Mouse (Mus musculus) brown adipose tissue, adult 24 weeks (tissue): ENCODE results near the gene Tmem145. TPM values are rescaled to one million over a fixed set of nuclear protein-coding genes. Genes with fewer than 3 reads are reported as not detected.

Experiments used
- H3K27ac ChIP-seq: fragments of 200-500 bp; replicated peaks from 2 replicates; pipeline ENCODE4 v1.5.1; 2012; ENCODE audit warnings: low read depth, mild to moderate bottlenecking, low read length
- H3K4me1 ChIP-seq: fragments of 200-500 bp; 2 replicates; pipeline ENCODE4 v1.6.1; 2012; ENCODE audit warnings: low read length, mixed read lengths; ENCODE audit not compliant: control insufficient read depth, insufficient read depth, insufficient read length
- H3K4me3 ChIP-seq: fragments of 200-500 bp; 2 replicates; pipeline ENCODE4 v1.5.1; 2012; ENCODE audit warnings: low read depth, mild to moderate bottlenecking, low read length, moderate library complexity; ENCODE audit not compliant: insufficient read depth
- polyA plus RNA-seq: library from polyadenylated mRNA; stranded (reverse); fragments of >200 nt; gene quantifications from 2 replicates; pipeline ENCODE4 v1.2.4, GENCODE M21; 2012; ENCODE audit not compliant: missing spikeins, insufficient read depth, insufficient read length

Tmem145 gene
- polyA plus RNA-seq, 1 experiment = not detected

- Histone ChIP-seq H3K4me3 (peak overlapping the region; percentile 68), H3K4me1 (peaks cover 20% of the 10 kb centered on the region), H3K27ac (0 out of 2 replicates have a peak overlapping the region, but pooled peaks have one; percentile 10)
Observed at GRCm38 (mm10) chr7:25282731-25283211, 23.1 kb upstream of the Tmem145 start.

GRCm38 (mm10) chr7:25283637-25284036 is 22.3 kb upstream of the Tmem145 start:
- Histone ChIP-seq H3K4me1 (peaks cover 20% of the 10 kb centered on the region), H3K27ac (no peak overlapping the region), H3K4me3 (peak overlapping the region; percentile 68)

GRCm38 (mm10) chr7:25284171-25284570 is 21.7 kb upstream of the Tmem145 start:
- H3K4me1 ChIP-seq = peaks cover 20% of the 10 kb centered on the region
- no peak overlapping the region for H3K4me3 ChIP-seq
- H3K27ac ChIP-seq = no peak overlapping the region

- peaks cover 20% of the 10 kb centered on the region for H3K4me1 ChIP-seq
- no peak overlapping the region for H3K27ac ChIP-seq
- H3K4me3 ChIP-seq = no peak overlapping the region
Observed at GRCm38 (mm10) chr7:25284766-25285165, 21.1 kb upstream of the Tmem145 start.

GRCm38 (mm10) chr7:25285511-25286238 is 20.2 kb upstream of the Tmem145 start:
- Histone ChIP-seq H3K4me1 (peaks cover 17% of the 10 kb centered on the region), H3K27ac (no peak overlapping the region), H3K4me3 (no peak overlapping the region)

GRCm38 (mm10) chr7:25286989-25287388 is 18.9 kb upstream of the Tmem145 start:
- Histone ChIP-seq H3K4me1 (peaks cover 12% of the 10 kb centered on the region), H3K4me3 (no peak overlapping the region), H3K27ac (no peak overlapping the region)

GRCm38 (mm10) chr7:25288011-25288410 is 17.9 kb upstream of the Tmem145 start:
- H3K4me1 ChIP-seq = peaks cover 9% of the 10 kb centered on the region
- H3K4me3 ChIP-seq = no peak overlapping the region
- no peak overlapping the region for H3K27ac ChIP-seq

- Histone ChIP-seq H3K4me3 (no peak overlapping the region), H3K27ac (no peak overlapping the region), H3K4me1 (peaks cover 9% of the 10 kb centered on the region; the same call in 1 of the 2 replicates)
Observed at GRCm38 (mm10) chr7:25288721-25289120, 17.2 kb upstream of the Tmem145 start.

- no peak overlapping the region for H3K4me3 ChIP-seq
- peaks cover 3% of the 10 kb centered on the region; the same call in 1 of the 2 replicates for H3K4me1 ChIP-seq
- H3K27ac ChIP-seq = no peak overlapping the region
Observed at GRCm38 (mm10) chr7:25289925-25290324, 16.0 kb upstream of the Tmem145 start.

GRCm38 (mm10) chr7:25290463-25290862 is 15.4 kb upstream of the Tmem145 start:
- Histone ChIP-seq H3K27ac (no peak overlapping the region), H3K4me3 (no peak overlapping the region), H3K4me1 (peaks cover 3% of the 10 kb centered on the region; the same call in 1 of the 2 replicates)

GRCm38 (mm10) chr7:25290911-25291310 is 15.0 kb upstream of the Tmem145 start:
- no peaks in the 10 kb centered on the region for H3K4me1 ChIP-seq
- no peak overlapping the region for H3K27ac ChIP-seq
- no peak overlapping the region for H3K4me3 ChIP-seq

- Histone ChIP-seq H3K4me3 (no peak overlapping the region), H3K27ac (no peak overlapping the region), H3K4me1 (no peaks in the 10 kb centered on the region)
Observed at GRCm38 (mm10) chr7:25292107-25292506, 13.8 kb upstream of the Tmem145 start.

GRCm38 (mm10) chr7:25293191-25293739 is 12.6 kb upstream of the Tmem145 start:
- H3K4me3 ChIP-seq = no peak overlapping the region
- no peaks in the 10 kb centered on the region for H3K4me1 ChIP-seq
- no peak overlapping the region for H3K27ac ChIP-seq

GRCm38 (mm10) chr7:25294495-25294894 is 11.4 kb upstream of the Tmem145 start:
- Histone ChIP-seq H3K4me3 (no peak overlapping the region), H3K4me1 (no peaks in the 10 kb centered on the region), H3K27ac (no peak overlapping the region)

GRCm38 (mm10) chr7:25294960-25295722 is 10.8 kb upstream of the Tmem145 start:
- no peak overlapping the region for H3K27ac ChIP-seq
- no peaks in the 10 kb centered on the region for H3K4me1 ChIP-seq
- H3K4me3 ChIP-seq = no peak overlapping the region
